Mouse (Mus musculus) thymus, postnatal 4 days (tissue): ENCODE results near the gene Usp4.

Source experiments
- DNase-seq: peaks from one replicate; pipeline ENCODE4 v3.0.0; 2021

Gene Usp4

DNA sequence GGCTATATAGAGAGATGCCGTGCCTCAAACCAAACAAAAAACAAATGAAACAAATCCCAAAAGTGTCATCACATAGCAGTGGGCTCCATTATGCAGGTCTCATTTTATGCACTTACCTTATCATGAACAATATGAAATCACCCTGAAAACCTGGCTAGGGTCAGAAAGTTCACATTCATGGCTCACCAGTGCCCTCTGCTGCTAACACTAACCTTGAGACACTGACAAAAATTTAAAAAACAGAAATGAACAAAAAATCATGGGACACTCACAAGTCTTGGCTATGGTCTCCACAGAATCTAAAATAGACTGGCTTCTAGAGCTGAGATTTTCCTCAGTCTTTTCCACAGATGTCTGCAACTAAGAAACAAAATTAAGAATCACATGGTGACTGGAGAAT, 64.6 kb downstream of the Usp4 start:
- DNase-seq: peak; percentile 65

DNA sequence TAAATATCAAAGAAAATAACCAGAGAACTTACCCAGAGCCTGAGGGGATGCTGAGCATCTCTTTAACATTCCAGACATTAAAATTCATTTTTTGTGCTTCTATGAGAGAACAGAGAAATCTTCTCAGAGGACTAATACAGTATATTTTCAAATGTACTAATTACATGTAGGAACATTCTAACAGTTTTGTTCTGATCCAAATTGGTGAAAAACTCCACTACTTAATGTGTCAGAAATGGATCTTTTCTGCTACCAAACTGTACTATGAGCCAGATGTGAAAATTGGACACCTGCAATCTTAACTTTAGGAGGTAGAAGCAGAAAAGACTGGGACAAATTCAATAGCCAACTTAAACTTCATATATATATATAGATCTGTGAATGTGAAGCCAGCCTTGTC, 80.7 kb downstream of the Usp4 start, which contains the start of gene Ccdc36:
Ccdc36 (minus strand) TSS at position 101 of the 400 bp plus-strand sequence.
- no peak for DNase-seq

DNA sequence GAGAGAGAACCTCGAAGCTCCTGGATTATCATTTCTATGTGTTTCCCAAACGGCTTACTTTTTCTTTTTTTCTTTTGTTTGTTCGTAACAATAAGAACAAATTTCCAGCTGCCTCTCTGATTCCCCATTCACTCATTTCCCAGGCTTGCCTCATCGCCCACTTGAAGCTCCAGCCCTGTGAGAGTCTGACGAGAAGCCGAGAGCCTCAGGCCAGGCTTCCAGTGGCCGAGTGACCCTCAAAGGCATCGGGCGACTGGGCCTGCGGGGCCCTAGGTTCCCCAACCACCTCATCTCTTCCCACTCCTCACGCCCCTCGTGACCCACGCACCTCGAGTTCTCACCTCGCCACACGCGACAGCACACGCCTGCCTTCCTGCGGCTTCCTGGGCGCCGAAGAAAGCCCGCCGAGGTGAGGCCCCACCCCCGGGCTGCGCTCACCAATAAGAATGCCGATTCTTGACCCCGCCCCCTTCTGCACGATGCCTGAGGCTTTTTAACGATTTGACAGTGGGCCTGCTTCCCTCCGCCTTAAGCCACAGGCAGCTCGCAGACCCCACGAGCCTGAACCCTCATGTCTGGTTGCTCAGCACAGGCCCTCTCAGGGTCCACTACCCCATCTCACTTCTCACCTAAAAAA, 83.9 kb downstream of the Usp4 start:
- DNase-seq: peak; percentile 23

DNA sequence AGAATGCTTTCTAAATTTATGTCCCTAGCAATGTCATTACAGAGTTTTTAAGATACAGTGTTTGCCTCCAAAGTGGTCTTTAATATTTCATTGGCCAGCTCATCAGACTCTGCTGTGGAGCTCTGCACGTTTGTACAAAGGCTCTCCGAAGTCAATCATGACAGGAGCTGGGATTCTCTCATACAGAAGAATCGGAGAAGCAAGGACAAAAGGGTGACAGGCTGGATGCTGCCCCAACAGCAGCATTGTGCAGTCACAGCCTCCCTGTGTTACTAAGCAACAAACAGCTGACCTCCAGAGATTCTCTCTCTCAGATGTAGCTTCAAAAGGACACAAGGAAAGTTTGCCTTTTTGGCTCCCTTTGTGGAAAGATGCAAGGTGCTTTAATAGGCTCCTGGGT, 88.5 kb downstream of the Usp4 start, which contains the start of gene BC048562:
BC048562 (plus strand) TSS at position 301 of the 400 bp plus-strand sequence.
- DNase-seq: no peak

DNA sequence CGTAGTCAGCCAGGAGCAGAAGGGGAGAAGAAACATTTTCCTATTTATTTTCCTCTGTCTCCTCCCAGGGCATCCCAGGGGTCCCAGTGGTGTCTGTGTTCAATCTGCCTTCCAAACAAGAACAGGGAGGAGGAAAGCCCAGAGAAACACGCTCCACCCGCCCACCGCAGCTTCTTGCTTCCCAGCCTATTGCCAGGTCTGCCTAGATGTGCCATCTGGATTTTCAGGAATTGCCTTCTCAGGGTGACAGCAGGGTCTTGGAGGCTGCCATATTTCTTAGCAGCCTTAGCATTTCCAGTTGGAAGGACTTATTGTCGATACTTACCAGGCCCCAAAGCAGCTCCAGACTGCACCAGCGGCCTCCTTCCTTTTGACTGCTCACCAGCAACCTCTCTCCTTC, 91.5 kb downstream of the Usp4 start:
- no peak for DNase-seq

DNA sequence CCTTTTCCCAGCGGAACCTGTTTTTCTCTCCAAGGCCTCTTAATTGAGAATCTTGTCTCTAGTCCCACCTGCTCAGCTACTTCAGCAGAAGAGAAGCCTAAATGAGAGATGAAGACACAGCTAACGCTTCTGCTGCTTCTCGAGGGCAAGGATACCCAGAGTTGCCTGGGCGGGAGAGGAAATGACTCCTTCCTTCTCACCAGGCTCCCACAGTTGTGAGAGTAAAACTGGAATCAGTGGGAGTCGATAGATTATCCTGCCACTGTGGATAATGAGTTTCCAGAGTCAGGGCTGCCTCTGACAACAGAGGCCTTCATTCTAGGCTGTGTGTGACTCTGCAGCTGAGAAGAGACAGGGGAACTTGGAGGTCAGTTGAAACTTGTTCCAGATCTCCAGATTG, 92.8 kb downstream of the Usp4 start:
- no peak for DNase-seq

DNA sequence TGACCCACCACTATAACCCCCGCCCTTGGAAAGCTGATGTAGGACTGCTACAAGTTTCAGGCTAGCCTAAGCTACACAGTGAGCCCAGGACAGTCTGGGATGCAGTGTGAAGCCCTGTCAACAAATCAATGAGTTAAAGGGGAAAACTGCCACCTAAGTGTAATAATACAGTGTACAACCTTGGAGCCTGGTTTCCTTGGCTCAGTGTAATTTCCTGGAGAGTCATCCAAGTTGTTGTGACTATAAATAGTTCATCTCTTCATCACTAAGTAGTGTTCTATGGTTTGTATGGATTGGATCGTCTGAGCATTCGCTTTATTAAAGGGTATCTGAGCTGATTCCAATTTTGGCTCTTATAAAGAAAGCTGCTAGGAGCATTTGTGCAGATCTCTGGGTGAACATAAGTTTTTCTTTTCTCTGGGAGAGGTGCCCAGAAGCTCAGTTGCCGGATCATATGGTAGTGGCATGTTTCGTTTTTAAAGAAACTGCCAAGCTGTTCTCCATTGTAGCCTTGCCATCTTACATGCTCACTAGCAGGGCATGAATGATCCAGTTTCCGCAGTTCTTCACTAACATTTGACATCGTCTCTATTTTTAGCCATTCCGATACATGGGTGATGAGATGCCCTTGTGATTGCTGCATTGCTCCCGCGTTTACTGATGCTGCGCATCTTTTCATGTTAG, 93.7 kb downstream of the Usp4 start:
- no peak for DNase-seq
